Mouse (Mus musculus): Measurements from ENCODE around the gene Tmcc3.

- TF ChIP-seq POLR2A (IDR thresholded peaks at IDR 0.05; ENCODE audit: control insufficient read depth, extremely low read depth, insufficient read depth, low read length, poor library complexity) (no peak), CTCF (IDR thresholded peaks at IDR 0.05; ENCODE audit: borderline replicate concordance, control insufficient read depth, extremely low read depth, insufficient read depth, low read length, poor library complexity) (no peak)
These were observed 233.7 kb downstream of the Tmcc3 start for GRCm38 (mm10) chr10:94545259-94546019.

Measured in thymus, adult 2 months (tissue).